Mouse (Mus musculus) heart, postnatal 0 days (tissue): ENCODE results near the gene Olfr48.

ENCODE experiments used
- CTCF ChIP-seq: IDR thresholded peaks from 2 replicates; pipeline ENCODE4 v1.5.1; 2016; ENCODE audit warnings: antibody characterized with exemption, control low read depth, low read depth
- EP300 ChIP-seq: IDR thresholded peaks from 2 replicates; pipeline ENCODE4 v1.6.1; 2016; ENCODE audit warnings: antibody characterized with exemption, low read depth

DNA sequence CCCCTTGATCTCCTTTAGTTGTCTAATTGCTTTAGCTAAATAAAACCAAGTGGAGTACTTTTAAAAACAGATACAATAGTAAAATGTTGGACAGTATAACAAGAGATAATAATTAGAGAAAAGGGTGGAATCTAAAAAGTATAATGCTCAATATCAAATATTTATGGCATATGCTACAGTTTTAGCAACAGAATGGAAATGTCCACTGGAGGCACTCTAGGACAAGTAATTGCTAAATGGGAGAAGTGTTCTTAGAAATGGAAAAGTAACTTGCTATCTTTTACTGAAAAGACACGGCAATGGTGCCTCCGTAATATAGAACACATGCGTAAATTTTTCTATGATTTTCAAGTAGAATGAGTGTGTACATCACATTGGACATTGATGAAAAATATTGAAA, 48.4 kb downstream of the Olfr48 start:
- TF ChIP-seq CTCF (no peak), EP300 (no peak)
